Mouse (Mus musculus): ENCODE measurements around the gene Pde6b.

Gene Pde6b

DNA sequence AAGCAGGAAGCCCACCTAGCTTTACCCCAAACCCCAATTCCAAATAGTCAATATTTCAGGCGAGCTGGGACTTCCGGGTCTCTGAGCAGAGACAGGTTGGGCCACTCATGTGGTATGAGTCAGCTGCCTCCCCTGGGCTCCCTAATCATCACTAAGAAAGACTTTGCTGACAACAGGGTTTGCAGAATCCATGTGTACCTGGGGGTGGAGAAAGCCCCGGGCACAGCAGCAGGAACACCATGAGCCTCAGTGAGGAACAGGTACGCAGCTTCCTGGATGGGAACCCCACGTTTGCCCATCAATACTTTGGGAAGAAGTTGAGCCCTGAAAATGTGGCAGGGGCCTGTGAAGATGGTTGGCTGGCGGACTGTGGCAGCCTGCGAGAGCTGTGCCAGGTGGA is at the start of gene Pde6b:
TSS of gene Pde6b (plus strand) at position 191 of the 400 bp plus-strand sequence.
- DNase-seq (ENCODE audit: low spot score): no peak

DNA sequence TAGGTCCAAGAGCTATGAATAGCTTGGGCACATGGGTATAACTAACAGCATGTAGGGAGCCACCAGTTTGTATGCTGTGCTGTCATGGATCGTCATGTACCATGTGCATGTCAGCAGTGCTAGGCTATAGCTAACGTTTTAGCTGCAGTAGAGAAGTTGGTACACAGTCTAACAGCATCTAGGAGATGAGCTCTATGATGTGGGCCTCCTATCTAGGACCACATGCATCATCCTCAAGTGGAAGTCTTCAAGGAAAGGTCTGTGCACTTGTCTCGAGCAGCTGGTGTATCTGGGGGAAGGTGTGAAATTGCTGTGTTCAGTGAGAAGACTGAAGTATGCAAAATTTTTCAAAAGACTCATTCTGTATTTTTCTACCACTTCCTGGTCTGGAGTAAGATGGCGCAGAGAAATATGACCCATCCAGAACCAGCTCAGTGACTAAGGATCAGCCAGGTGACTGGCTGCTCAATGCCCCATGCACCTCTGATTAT is 44.5 kb upstream of the Pde6b start:
- no peak for DNase-seq (ENCODE audit: low spot score)

DNA sequence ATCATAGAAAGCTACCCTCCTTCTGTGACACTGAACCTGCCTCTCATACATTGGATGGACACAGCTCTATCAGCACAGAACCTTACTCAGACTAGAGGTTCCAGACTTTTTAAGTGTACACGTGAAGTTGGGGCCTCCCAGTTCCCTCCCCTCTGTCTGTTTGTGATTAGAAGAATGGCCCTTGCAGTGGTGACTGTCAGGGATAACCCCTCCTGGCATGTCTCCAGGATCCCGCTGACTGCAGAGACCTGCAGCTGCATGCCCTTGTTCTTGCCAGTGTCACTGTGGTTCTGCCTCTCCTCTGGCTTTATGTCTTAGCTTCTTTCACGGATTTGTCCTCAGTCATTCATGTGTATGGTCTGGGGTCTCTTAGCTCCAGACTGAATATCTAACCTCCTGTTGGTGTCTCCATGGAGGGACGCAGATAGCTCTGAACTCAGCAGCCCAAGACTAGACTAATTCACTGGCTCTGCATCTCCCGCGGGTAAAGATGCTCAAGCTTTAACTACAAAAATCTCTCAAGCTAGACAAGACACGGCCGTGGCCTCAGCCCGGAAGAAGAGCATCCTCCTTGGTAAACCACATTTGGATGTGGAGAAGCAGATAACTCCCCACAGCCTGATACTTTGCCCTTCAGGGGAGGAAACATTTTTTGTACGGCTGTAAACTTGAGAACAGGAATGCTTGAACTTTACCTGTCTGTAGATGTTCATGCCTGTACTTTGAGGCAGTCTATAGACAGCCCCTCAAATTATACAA is 42.7 kb upstream of the Pde6b start:
- no peak for DNase-seq (ENCODE audit: low spot score)

GRCm38 (mm10) chr5:108347843-108348242 is 40.3 kb upstream of the Pde6b start:
- no peak for DNase-seq (ENCODE audit: low spot score)

GRCm38 (mm10) chr5:108349511-108350148 is 38.6 kb upstream of the Pde6b start:
- no peak for DNase-seq (ENCODE audit: low spot score)

DNA sequence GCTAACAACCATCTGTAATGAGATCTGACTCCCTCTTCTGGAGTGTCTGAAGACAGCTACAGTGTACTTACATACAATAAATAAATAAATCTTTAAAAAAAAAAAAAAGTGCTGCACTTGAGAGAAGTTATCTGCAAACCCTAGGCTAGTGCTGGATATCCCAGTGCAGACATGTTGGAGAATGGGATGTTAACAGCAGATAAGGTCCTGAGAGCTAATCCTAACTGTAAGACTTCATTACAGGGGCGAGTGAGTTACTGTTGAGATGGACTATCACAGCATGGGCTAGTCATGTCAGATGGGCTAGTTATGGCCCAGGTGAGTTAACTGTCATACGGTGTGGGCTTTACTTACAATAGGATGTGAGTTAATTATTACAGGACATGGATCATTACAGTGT is 34.1 kb upstream of the Pde6b start:
- no peak for DNase-seq (ENCODE audit: low spot score)

DNA sequence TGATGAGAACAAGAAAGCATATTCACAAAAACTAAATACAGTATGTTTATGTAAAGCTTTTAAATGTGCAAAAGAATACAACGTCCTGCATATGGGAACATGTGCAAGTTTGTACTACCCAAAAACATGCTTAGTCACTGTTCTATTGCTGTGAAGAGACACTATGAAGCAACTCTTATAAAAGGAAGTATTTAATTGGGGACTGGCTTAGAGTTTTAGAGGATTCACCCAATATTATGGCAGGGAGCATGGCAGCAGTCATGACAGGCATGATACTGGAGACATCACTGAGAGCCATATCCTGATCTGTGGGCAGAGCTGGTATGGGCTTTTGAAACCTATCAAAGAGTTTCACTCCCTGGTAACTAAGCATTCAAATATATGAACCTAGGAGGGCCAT is 30.3 kb upstream of the Pde6b start:
- no peak for DNase-seq (ENCODE audit: low spot score)

DNA sequence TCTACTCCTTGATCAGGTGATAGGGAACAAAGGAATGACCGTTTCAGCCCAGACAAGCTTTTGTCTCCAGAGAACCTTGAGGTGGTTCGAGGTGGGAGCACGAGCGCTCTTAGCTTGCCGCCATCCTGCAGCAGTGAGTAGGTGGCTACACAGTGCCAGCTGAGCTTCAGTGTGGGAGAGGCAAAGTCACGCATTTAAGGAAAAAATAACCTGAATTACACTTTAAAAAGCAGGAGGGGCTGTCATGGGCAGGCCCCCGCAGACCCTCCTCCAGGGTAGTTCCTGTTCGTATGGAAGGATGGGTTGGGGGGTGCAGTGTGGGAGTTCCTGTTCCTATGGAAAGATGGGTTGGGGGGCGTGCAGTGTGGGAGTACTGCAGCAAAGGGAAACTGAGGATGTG is 28.7 kb upstream of the Pde6b start:
- no peak for DNase-seq (ENCODE audit: low spot score)

- DNase-seq (ENCODE audit: low spot score): no peak
These were observed 28.0 kb upstream of the Pde6b start for GRCm38 (mm10) chr5:108360211-108360610.

DNA sequence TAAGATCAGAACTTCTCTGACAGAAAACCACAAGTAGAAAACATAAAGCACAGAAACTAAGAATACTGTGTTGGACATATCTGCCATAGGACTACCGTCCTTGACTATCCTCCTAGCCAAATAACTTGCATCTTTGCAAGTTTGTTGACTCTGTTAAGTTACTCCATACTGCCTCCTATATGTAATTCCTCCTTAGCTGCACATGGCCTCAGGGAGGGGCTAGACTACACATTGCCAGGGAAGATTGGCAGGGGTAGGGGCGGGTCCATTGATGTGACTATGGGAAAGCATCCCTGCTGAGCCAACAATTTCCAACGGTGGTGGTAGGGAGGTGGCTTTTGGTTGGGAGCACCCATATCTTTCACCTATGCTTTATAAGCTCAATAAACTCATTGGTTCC is 25.9 kb upstream of the Pde6b start:
- DNase-seq (ENCODE audit: low spot score): no peak

DNA sequence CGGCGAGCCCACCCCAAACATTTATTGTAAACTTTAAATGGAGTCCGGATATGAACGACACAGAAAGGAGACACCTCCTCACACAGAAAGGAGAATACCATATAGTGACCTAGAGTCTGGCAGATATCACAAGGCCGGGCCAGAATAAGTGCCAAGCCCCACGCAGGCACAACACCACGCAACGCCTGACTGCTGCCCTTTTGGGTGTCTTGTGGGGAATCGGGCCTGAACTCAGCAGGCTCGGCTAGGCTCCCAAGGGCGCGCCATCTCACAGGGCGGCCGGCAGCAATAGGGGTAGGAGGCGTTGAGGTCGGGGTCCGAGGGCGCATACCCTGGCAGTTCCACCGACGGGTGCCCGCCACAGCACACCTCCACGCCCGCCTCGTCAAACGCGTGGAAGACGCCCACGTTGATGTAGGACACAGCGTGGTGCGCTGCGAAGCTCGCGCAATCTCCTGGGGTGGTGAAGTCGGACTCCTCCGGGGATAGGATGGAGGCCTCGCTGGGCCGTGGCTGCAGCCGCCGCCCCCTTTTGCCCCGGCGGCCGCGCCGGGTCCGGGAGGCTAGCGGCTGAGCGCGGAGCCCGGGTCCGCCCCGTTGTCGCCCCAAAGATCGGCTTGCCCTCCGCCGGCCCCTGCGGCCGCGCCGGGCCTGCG is 21.7 kb upstream of the Pde6b start:
- DNase-seq (ENCODE audit: low spot score): no peak

DNA sequence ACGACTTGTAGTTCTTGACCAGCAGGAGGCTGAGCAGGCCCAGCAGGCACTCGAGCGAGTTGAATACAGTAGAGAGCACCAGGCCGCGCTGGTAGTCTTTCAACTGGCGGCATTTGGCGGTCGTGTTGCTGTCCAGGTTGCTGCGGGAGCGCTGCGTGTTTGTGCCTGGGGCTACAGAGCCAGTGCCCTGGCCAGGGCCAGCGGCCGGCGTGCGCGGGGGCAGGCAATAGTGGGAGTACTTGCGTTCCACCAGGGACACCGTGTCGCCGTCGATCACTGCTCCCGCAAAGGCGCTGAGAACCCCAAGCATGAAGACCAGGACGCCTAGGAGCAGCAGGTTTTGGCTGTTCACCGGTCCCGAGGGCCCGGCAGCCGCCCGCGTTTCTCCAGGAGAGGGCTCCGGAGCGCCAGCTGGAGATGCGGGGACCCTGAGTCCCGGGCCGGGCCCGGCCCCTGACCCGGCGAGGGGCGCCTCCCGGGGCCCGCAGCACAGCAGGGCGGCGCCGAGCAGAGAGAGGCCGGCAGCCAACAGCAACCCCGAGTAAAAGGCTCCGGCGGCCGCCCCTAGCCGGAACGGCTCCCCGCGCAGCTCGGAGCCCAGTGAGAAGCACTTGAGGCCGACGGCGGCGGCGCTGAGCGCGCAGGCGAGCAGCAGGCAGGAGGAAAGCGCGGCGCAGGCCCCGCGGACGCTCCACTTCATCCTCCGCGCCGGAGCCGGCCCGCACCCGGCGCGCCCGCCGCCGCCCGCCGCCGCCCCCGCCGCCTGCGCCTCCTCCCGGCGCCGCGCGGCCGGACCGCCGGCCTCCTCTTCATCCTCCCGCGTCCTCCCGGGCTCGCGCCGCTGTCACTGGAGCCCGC is 21.0 kb upstream of the Pde6b start:
- DNase-seq (ENCODE audit: low spot score): peak; percentile 13

GRCm38 (mm10) chr5:108367871-108368332 is 20.3 kb upstream of the Pde6b start, which contains the start of gene Gm42517:
Gm42517 (minus strand) TSS chr5:108367922.
- DNase-seq (ENCODE audit: low spot score): no peak

GRCm38 (mm10) chr5:108368446-108368845 is 19.7 kb upstream of the Pde6b start:
- DNase-seq (ENCODE audit: low spot score): no peak

DNA sequence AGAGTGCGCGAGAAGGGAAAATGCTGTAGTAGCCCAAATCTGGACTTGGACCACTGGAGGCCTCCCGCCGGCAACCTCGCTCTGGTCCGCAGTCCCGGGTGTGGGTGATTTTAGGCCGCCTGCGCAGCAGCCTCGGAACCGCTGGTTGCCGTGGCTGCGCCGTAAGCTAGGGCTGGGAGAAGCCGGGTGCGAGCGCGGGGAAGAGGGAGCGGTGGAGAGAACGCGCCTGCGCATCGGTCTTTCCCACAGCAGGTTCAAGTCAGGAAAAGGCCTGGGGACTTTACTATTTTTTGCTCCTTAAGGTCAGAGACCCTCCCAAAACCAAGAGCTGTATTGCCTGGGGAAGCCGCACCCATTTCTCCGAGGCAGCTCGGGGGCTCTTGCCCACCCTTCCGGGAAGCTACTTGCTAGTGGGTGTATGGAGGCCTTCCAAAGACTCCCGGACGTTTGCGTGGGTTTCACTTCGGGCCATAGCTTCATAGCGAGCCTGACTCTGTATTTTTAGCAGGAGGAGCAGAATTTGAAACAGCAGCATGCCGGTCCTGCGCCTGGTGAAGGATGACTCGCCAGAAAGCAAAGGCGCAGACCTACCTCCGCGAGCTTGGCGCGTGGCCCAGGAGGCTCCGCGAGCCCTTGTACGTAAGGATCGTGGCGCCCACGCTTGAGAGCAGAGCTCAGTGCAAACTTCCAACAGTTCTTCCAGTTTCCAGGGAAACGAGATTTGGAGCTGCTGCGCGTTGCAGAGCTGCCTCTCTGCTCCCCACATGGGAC is 19.2 kb upstream of the Pde6b start:
- DNase-seq (ENCODE audit: low spot score): peak; percentile 22

DNA sequence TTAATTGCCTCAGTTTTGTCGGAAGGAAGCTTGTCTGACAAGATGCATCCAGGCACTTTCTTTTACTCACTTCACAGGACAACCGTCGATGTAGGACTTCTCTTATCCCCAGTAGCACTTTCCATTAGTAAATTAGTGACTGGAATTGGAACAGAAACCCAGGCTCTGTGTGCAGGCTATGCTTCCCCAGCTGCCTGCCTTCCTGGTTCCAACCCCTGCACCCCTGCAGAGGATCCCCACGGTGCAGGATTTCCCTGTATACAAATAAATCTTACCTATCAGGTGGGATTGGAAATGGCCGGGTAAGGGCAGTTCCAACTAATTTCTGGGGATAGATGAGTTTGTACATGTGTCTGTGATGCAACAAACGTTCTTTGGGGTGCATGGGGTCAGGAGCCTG is 18.2 kb upstream of the Pde6b start:
- DNase-seq (ENCODE audit: low spot score): no peak

- DNase-seq (ENCODE audit: low spot score): no peak
These were observed 14.1 kb upstream of the Pde6b start for GRCm38 (mm10) chr5:108374079-108374478.

- DNase-seq (ENCODE audit: low spot score): no peak
These were observed 12.1 kb upstream of the Pde6b start for GRCm38 (mm10) chr5:108376059-108376458.

DNA sequence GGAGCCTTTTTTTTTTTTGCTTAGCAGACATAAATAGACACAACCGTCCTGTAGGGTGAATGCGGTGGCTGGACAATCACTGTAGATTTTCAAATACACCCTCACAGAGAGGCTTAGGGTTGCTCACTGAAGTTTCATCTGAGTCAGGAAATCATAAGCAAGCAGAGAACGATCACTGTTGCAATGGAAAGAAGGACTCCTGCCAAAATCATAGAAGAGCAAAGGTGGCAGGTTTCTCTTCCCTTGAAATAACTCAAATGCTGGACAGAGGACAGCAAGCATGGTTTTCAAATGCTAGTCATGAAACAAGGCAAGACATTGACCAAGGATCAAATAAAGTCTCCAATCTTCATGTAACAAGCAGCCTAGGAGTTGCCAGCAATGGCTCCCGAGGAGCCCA is 9.8 kb upstream of the Pde6b start:
- DNase-seq (ENCODE audit: low spot score): no peak

- no peak for DNase-seq (ENCODE audit: low spot score)
These were observed 2.6 kb upstream of the Pde6b start for GRCm38 (mm10) chr5:108385632-108386031.

- no peak for DNase-seq (ENCODE audit: low spot score)
These were observed 1.7 kb upstream of the Pde6b start for GRCm38 (mm10) chr5:108386449-108386848.

All from ovary, adult 18-20 months (tissue).